Mouse (Mus musculus) adrenal gland, postnatal 10 days (tissue): ENCODE results near the gene Avpr2. TPM values are rescaled to one million over a fixed set of nuclear protein-coding genes. Genes with fewer than 3 reads are reported as not detected.

ENCODE experiments used
- DNase-seq: peaks from one replicate; pipeline ENCODE4 v3.0.0; 2021; ENCODE audit warnings: mixed read lengths
- long read RNA-seq, 2 experiments: library from polyadenylated mRNA; stranded (forward); transcript quantifications; one replicate each; pipeline ENCODE4 v2.0.0; 2021
- total RNA-seq, 2 experiments: library from RNA; stranded (reverse); gene quantifications; 2 replicates each; pipeline ENCODE4 v1.2.3; 2021

The Avpr2 gene
- total RNA-seq: not detected
- long read RNA-seq, experiment 1: 0 reads
- long read RNA-seq, experiment 2, partial matches to known transcripts: 1 of 6 reads
- long read RNA-seq, experiment 2, other reads (novel, unspliced or antisense): 5 of 6 reads

DNA sequence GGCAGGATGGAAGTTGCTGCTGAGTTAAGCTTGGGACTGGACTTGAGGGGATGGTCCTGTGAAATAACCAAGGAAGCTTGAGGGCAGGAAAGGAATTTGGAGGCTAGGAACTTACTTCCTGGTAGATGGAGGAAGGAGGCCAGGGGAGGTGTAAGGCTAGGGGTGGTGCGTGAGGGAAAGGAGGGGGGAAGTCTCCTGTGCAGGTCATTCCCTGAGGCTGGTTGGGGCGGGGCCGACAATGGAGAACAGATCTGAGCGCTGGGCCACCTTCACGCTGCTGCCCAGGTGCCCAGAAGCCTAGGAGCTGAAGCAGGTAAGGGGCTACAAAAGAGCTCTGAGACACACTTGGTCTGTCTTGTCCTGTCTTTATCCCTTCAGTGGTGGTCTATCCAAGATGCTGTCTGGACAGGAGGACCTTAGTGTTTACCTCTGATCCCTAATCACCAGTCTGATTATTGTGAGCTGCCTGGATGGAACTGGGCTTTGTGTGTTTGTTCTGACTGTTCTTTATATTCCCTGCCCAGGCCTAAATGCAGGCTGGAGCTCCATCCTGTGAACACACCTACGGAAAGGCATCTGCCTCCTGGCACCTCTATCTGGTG, at the start of gene Avpr2:
TSS of gene Avpr2 (plus strand) at position 552 of the 602 bp plus-strand sequence.
- DNase-seq: no peak

GRCm38 (mm10) chrX:73854326-73855086, 37.4 kb upstream of the Avpr2 start:
- DNase-seq: no peak

DNA sequence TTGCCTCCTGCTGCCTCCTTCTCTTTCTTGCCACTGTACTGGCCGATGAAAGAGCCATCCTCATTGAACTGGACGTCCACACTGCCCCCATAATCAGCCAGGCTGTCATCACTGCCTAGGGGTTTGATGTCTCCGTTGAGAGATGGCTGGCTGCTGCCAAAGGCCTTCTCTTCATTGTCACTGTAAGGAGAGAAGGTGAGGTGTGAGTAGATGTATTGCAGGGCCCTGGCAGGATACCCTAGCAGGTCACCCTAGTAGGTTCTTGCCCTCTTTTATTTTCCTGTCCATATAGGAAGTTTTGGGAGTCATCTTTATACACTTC, 36.9 kb upstream of the Avpr2 start:
- no peak for DNase-seq

GRCm38 (mm10) chrX:73864692-73865091, 27.2 kb upstream of the Avpr2 start:
- DNase-seq: no peak

- no peak for DNase-seq
Measured at GRCm38 (mm10) chrX:73867256-73867655, 24.6 kb upstream of the Avpr2 start.

DNA sequence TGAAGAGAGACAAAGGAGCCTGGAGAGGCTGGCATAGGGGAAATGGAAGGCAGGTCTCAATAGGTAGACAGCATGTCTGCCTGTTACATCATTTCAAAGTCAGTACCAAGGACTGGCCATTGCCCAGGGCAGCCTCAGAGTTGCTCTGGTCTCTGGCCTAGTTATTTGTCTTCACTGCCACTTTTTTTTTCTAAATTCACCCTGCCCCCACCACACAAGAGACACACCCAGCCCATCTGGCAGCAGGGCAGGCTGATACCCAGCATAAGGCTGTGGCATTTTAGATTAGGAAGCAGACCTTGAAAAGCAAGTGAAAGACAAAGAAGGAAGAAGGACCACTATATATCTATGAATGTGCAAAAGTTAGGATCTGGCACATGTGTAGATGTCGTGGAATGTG, 24.1 kb upstream of the Avpr2 start:
- no peak for DNase-seq

- peak; percentile 55 for DNase-seq
Measured at GRCm38 (mm10) chrX:73869334-73869733, 22.6 kb upstream of the Avpr2 start.

DNA sequence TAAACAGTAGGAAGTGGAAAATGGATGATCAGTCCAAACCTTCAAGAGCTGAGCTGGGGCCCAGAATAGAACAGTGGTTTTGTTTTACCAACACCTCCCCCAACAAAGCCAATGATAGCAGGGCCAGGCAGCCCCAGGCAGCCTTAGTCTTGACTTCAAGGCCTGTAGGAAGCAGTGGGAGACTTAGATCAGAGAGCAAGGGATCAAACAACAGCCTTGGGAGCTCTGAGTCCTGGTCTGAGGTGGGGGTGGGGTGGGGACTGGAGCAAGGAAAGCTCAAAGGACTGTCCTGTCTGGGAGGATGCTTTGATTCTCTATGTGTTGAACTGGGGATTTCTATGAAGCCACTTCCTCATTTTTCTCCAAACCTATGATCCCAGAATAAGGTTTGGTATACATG, 20.4 kb upstream of the Avpr2 start:
- no peak for DNase-seq

DNA sequence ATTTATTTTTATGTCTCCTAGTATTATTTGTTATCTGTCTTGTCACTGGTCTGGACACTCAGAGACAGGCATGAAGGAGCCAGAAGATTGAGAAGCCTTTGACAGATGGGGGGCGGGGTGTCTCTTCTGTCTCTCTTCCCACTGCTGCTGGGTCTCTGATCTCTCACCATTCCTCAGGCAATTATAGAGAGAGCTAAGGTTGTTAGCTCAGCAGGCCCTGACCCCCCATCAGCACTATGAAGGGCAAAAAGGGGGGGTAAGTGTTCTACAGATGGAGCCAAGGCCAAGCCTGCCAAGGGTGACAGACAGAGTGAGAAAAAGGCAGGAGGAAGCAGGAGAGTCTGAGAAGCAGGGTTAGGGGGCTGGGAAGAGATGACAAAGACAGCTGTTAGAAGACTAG, 19.9 kb upstream of the Avpr2 start:
- no peak for DNase-seq

- no peak for DNase-seq
Measured at GRCm38 (mm10) chrX:73875881-73876280, 16.0 kb upstream of the Avpr2 start.

- DNase-seq: no peak
Measured at GRCm38 (mm10) chrX:73877014-73877413, 14.9 kb upstream of the Avpr2 start.

DNA sequence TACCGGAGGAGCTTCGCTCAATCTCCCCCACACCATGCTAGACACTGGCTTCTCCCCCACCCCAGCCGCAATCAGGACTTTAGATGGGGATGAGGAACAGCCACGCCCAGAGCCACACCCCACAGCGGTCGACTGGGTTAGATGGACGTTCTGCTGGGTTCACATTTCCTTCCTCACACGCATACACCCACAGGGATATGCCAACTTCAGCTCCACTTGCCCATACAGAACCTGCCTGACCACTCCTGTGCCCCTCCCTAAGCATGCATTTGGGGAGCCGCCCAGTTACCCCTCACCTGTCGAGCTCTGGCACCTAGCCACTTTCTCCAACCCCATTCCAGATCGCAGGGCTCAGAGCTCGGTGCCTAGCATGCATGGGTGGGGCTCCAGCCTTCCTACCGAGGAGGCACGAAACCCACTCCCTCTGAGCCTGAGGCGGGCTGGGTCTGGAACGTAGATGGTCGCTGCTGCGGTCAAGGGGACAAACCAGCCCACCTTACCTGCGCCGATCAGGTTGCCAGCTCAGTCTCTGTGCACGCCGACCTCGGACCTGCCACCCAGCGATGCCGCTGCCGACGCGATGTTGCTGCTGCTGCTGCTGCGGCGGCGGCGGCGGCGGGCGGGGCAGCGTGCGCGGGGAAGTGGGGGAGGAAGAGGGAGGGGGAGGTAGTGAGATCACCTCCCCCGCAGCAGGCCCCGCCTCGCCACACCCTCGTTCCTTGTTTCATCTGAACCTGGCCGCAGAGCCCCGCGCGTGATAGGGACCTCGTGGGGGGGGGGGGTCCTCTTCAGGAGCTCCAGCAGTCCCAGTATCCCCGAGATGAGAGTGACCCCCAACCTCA, 11.5 kb upstream of the Avpr2 start:
- peak; percentile 35 for DNase-seq

- DNase-seq: no peak
Measured at GRCm38 (mm10) chrX:73881036-73881427, 10.9 kb upstream of the Avpr2 start.

DNA sequence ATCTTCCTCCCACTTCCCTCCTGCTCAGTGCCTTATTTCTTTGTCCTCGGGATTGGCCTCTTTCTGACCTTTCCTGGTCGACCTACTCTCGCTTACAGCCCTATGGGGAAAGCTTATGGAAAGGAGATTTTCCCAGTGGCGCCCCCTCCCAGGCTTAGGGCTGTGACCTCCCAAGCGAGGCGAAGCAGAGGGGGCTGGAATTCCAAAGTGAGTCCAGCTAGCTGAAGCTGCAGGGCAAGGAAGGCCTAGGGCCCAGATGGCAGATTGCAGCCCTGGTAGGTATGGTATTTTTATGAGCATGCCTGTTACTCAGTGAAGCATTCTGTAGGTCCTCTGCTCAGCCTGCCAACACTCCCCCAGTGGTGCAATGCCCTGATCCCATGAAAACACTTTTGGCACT, 10.4 kb upstream of the Avpr2 start:
- no peak for DNase-seq

DNA sequence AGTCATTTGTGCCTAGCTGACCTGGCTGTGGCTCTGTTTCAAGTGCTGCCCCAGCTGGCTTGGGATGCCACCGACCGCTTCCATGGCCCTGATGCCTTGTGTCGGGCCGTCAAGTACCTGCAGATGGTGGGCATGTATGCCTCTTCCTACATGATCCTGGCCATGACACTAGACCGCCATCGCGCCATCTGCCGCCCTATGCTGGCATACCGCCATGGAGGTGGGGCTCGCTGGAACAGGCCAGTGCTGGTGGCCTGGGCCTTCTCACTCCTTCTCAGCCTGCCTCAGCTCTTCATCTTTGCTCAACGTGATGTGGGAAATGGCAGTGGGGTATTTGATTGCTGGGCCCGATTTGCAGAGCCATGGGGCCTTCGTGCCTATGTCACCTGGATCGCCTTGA, 931 bp downstream of the Avpr2 start:
- DNase-seq: no peak

DNA sequence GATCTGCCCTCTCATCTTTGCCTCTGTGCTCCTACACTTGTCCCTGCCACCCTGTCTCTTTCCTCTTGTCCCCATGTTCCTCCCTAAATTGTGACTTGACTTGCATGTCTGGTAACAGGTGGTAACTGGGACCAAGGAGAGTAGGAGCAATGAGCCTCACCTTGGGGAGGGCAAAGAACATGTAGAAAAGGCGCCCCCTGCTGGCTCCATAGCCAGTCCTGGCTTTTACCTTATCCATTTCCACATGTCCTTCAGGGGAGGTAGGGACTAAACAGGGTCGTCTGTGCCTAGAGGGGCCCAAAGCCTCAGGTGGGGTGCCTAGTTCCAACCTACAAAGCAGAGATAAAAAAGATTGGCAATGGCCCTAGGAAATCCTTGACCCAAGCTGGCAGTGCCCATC, 3.8 kb downstream of the Avpr2 start, which contains the start of gene L1cam:
TSS of gene L1cam (minus strand) at position 387 of the 400 bp plus-strand sequence.
- DNase-seq: peak; percentile 68

- DNase-seq: no peak
Measured at GRCm38 (mm10) chrX:73897959-73898358, 6.1 kb downstream of the Avpr2 start.

DNA sequence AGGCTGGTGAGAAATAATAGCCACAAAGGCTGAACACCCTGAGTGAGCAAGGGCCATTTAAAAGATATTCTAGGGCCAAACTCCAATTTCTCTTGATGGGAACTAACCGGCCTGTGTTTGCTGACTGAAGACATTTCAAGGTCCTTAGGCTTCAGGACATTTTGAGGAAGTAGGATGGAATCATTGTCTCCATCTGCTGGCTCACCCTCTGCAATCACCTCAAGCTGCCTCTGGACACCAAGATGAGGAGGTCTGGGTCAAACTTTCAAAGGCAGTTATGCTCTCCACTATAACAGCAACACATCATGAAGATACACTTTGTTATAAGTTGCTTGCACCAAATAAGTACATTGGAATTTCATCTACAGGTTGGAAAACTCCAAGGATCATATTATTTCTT, 18.1 kb downstream of the Avpr2 start:
- DNase-seq: no peak

DNA sequence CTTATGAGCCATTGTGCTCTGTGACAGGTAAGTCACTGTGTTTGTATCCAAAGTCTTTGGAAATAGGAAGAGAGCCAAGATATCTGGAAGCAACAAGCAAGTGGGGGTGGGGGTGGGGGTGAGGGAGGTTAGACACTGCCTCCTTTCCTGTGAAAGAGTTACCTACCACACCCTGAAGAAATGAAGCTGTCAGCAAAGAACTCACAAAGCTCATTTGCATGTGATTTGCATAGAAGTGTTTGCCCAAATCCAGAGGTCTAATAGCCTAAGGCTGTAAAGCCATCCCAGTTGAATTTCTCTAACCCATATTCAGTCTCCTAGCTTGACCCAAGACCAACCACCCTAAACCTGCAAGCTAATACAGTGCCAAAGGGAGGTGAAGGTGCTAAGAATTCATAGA, 18.5 kb downstream of the Avpr2 start:
- no peak for DNase-seq

GRCm38 (mm10) chrX:73911156-73911555, 19.3 kb downstream of the Avpr2 start:
- peak; percentile 41 for DNase-seq

GRCm38 (mm10) chrX:73911588-73911987, 19.7 kb downstream of the Avpr2 start:
- no peak for DNase-seq

DNA sequence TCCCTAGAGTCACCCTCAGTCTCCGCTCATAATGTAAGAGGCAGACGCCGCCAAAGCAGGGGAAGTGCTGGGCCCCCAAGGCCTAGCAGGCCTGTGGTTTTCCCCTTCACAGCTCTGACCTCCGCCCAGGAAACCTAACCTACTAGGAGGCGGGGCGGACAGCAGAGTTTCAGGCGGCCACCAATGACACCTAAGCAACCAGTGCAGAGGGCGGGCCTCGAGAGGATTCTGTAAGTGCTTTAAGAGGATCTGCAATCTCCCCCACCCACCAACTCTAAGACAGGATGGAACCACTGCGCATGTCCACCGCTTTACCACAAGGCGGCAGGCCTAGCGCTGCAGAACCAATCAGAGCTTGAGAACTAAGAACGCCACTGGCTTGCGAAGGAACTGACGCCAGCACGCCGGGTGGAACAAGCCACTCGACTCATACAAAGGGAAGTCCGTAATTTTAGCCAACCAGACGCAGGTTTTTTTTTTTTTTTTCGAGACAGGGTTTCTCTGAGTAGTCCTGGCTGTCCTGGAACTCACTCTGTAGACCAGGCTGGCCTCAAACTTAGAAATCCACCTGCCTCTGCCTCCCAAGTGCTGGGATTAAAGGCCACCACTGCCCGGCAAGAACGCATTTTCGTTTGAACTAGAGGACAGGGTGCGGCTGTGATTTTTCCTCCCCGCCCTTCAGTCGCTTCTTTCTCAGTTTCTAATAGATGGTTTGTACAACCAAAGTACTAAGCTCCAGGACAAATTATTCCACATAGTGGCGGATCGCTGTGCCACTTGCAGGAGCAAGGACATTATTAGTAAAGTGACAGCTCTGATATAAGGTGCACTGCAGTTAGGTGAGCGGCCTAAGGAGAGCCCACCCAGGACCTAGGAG, 23.2 kb downstream of the Avpr2 start:
- peak; percentile 89 for DNase-seq
